Mouse (Mus musculus): ENCODE measurements around the gene Chn2. TPM values are rescaled to one million over a fixed set of nuclear protein-coding genes. Genes with fewer than 3 reads are reported as not detected.

Chn2 gene
- polyA plus RNA-seq, 1 experiment from 2014 or later, result 29.2 TPM

GRCm38 (mm10) chr6:54140488-54140887 lies 101.1 kb downstream of the Chn2 start:
- H3K4me2 ChIP-seq (ENCODE audit: low read length), result no peak overlapping the region
- peaks cover 5% of the 10 kb centered on the region; the same call in 1 of the 2 replicates for H3K4me1 ChIP-seq (ENCODE audit: control insufficient read depth, insufficient read depth, low read length)
- ATAC-seq, result no peak
- no peaks in the 10 kb centered on the region for H3K9me3 ChIP-seq (replicated peaks; ENCODE audit: control insufficient read depth, low read length, poor library complexity, severe bottlenecking)
- WGBS, result 77% methylated on average over 4 of the region's 4 CpGs
- no peak overlapping the region for H3K27ac ChIP-seq (ENCODE audit: low read length)
- H3K9ac ChIP-seq (ENCODE audit: low read depth, low read length), result no peak overlapping the region
- H3K36me3 ChIP-seq (ENCODE audit: control insufficient read depth, insufficient read depth, low read length), result no peaks in the 10 kb centered on the region
- H3K4me3 ChIP-seq (ENCODE audit: low read depth, low read length), result no peak overlapping the region
- H3K27me3 ChIP-seq (ENCODE audit: control insufficient read depth, insufficient read depth, low read depth, low read length), result no peaks in the 10 kb centered on the region

GRCm38 (mm10) chr6:54141165-54141564 lies 101.8 kb downstream of the Chn2 start:
- no peaks in the 10 kb centered on the region for H3K9me3 ChIP-seq (replicated peaks; ENCODE audit: control insufficient read depth, low read length, poor library complexity, severe bottlenecking)
- no peak overlapping the region for H3K4me3 ChIP-seq (ENCODE audit: low read depth, low read length)
- ATAC-seq, result no peak
- no peak overlapping the region for H3K4me2 ChIP-seq (ENCODE audit: low read length)
- H3K9ac ChIP-seq (ENCODE audit: low read depth, low read length), result no peak overlapping the region
- H3K27me3 ChIP-seq (ENCODE audit: control insufficient read depth, insufficient read depth, low read depth, low read length), result no peaks in the 10 kb centered on the region
- peaks cover 5% of the 10 kb centered on the region; the same call in 1 of the 2 replicates for H3K4me1 ChIP-seq (ENCODE audit: control insufficient read depth, insufficient read depth, low read length)
- H3K27ac ChIP-seq (ENCODE audit: low read length), result no peak overlapping the region
- no peaks in the 10 kb centered on the region for H3K36me3 ChIP-seq (ENCODE audit: control insufficient read depth, insufficient read depth, low read length)
- 59% methylated on average over 3 of the region's 3 CpGs for WGBS

- Histone ChIP-seq H3K9ac (ENCODE audit: low read depth, low read length) (no peak overlapping the region), H3K4me3 (ENCODE audit: low read depth, low read length) (no peak overlapping the region), H3K36me3 (ENCODE audit: control insufficient read depth, insufficient read depth, low read length) (no peaks in the 10 kb centered on the region), H3K4me2 (ENCODE audit: low read length) (no peak overlapping the region), H3K9me3 (replicated peaks; ENCODE audit: control insufficient read depth, low read length, poor library complexity, severe bottlenecking) (no peaks in the 10 kb centered on the region), H3K27me3 (ENCODE audit: control insufficient read depth, insufficient read depth, low read depth, low read length) (no peaks in the 10 kb centered on the region), H3K27ac (ENCODE audit: low read length) (no peak overlapping the region), H3K4me1 (ENCODE audit: control insufficient read depth, insufficient read depth, low read length) (peaks cover 5% of the 10 kb centered on the region; the same call in 1 of the 2 replicates)
- 79% methylated on average over 11 of the region's 11 CpGs for WGBS
- no peak for ATAC-seq
These were observed 103.7 kb downstream of the Chn2 start for GRCm38 (mm10) chr6:54142848-54143651.

DNA sequence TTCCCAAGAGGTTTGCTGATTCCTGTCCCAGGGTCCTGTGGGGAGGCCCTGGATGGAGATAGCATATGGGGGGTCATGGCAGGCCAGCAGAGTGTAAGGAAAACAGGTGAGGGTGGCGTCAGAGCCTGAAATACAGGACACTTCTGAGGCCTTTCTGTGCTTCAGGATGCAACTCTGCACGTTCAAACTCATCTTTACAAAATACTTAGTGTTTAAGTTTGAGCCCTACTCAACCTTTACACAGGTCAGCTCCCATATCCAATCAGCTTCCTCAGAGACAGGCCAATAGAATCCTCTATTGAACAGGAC lies 104.3 kb downstream of the Chn2 start:
- Histone ChIP-seq H3K27me3 (ENCODE audit: control insufficient read depth, insufficient read depth, low read depth, low read length) (no peaks in the 10 kb centered on the region), H3K36me3 (ENCODE audit: control insufficient read depth, insufficient read depth, low read length) (no peaks in the 10 kb centered on the region), H3K4me2 (ENCODE audit: low read length) (no peak overlapping the region), H3K4me1 (ENCODE audit: control insufficient read depth, insufficient read depth, low read length) (peaks cover 5% of the 10 kb centered on the region; the same call in 1 of the 2 replicates), H3K9me3 (replicated peaks; ENCODE audit: control insufficient read depth, low read length, poor library complexity, severe bottlenecking) (no peaks in the 10 kb centered on the region), H3K4me3 (ENCODE audit: low read depth, low read length) (no peak overlapping the region), H3K9ac (ENCODE audit: low read depth, low read length) (no peak overlapping the region), H3K27ac (ENCODE audit: low read length) (no peak overlapping the region)
- ATAC-seq, result no peak
- WGBS, result 79% methylated on average over 2 of the region's 2 CpGs

- H3K9ac ChIP-seq (ENCODE audit: low read depth, low read length), result no peak overlapping the region
- no peaks in the 10 kb centered on the region for H3K36me3 ChIP-seq (ENCODE audit: control insufficient read depth, insufficient read depth, low read length)
- no peak for ATAC-seq
- H3K9me3 ChIP-seq (replicated peaks; ENCODE audit: control insufficient read depth, low read length, poor library complexity, severe bottlenecking), result no peaks in the 10 kb centered on the region
- H3K27ac ChIP-seq (ENCODE audit: low read length), result no peak overlapping the region
- no peaks in the 10 kb centered on the region for H3K4me1 ChIP-seq (ENCODE audit: control insufficient read depth, insufficient read depth, low read length)
- 61% methylated on average over 6 of the region's 6 CpGs for WGBS
- no peaks in the 10 kb centered on the region for H3K27me3 ChIP-seq (ENCODE audit: control insufficient read depth, insufficient read depth, low read depth, low read length)
- H3K4me3 ChIP-seq (ENCODE audit: low read depth, low read length), result no peak overlapping the region
- H3K4me2 ChIP-seq (ENCODE audit: low read length), result no peak overlapping the region
These were observed 109.6 kb downstream of the Chn2 start for GRCm38 (mm10) chr6:54148844-54149526.

- Histone ChIP-seq H3K4me3 (ENCODE audit: low read depth, low read length) (no peak overlapping the region), H3K9ac (ENCODE audit: low read depth, low read length) (no peak overlapping the region), H3K4me1 (ENCODE audit: control insufficient read depth, insufficient read depth, low read length) (no peaks in the 10 kb centered on the region), H3K27me3 (ENCODE audit: control insufficient read depth, insufficient read depth, low read depth, low read length) (no peaks in the 10 kb centered on the region), H3K36me3 (ENCODE audit: control insufficient read depth, insufficient read depth, low read length) (no peaks in the 10 kb centered on the region), H3K27ac (ENCODE audit: low read length) (no peak overlapping the region), H3K9me3 (replicated peaks; ENCODE audit: control insufficient read depth, low read length, poor library complexity, severe bottlenecking) (no peaks in the 10 kb centered on the region), H3K4me2 (ENCODE audit: low read length) (no peak overlapping the region)
- 86% methylated on average over 5 of the region's 5 CpGs for WGBS
- no peak for ATAC-seq
These were observed 111.5 kb downstream of the Chn2 start for GRCm38 (mm10) chr6:54150821-54151220.

- WGBS, result 63% methylated on average over 7 of the region's 7 CpGs
These were observed 112.3 kb downstream of the Chn2 start for GRCm38 (mm10) chr6:54151443-54152241.

DNA sequence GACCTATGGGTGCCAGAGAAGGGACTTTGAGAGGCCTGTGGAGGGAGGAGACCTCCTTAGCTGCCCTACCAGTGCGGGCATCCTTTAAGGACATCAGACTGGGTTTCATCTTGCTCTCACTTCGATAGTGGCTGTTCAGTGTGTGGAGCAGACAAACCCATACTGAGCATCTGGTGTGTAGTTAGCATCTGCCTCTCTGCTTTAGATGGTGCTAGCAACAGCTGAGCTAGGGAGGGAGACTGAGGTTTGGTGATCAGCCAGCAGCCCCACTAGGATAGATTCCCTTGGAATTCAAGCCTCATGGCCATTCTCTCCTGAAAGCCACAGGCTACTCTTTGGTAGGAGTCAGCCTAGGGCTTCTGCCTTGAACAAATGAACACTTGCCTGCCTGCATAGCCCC lies 117.7 kb downstream of the Chn2 start:
- Histone ChIP-seq H3K27me3 (ENCODE audit: control insufficient read depth, insufficient read depth, low read depth, low read length) (no peaks in the 10 kb centered on the region), H3K4me3 (ENCODE audit: low read depth, low read length) (no peak overlapping the region), H3K4me1 (ENCODE audit: control insufficient read depth, insufficient read depth, low read length) (no peaks in the 10 kb centered on the region), H3K36me3 (ENCODE audit: control insufficient read depth, insufficient read depth, low read length) (no peaks in the 10 kb centered on the region), H3K9me3 (replicated peaks; ENCODE audit: control insufficient read depth, low read length, poor library complexity, severe bottlenecking) (no peaks in the 10 kb centered on the region), H3K27ac (ENCODE audit: low read length) (no peak overlapping the region), H3K4me2 (ENCODE audit: low read length) (no peak overlapping the region), H3K9ac (ENCODE audit: low read depth, low read length) (no peak overlapping the region)
- 89% methylated on average over 2 of the region's 2 CpGs for WGBS
- ATAC-seq, result no peak

More at GRCm38 (mm10) chr6:54151443-54152241, 112.3 kb downstream of the Chn2 start:
- ATAC-seq, result no peak
- no peak overlapping the region for H3K4me3 ChIP-seq (ENCODE audit: low read depth, low read length)
- H3K4me1 ChIP-seq (ENCODE audit: control insufficient read depth, insufficient read depth, low read length), result no peaks in the 10 kb centered on the region
- no peaks in the 10 kb centered on the region for H3K27me3 ChIP-seq (ENCODE audit: control insufficient read depth, insufficient read depth, low read depth, low read length)
- no peaks in the 10 kb centered on the region for H3K36me3 ChIP-seq (ENCODE audit: control insufficient read depth, insufficient read depth, low read length)
- H3K9me3 ChIP-seq (replicated peaks; ENCODE audit: control insufficient read depth, low read length, poor library complexity, severe bottlenecking), result no peaks in the 10 kb centered on the region
- H3K27ac ChIP-seq (ENCODE audit: low read length), result no peak overlapping the region
- H3K4me2 ChIP-seq (ENCODE audit: low read length), result no peak overlapping the region
- H3K9ac ChIP-seq (ENCODE audit: low read depth, low read length), result no peak overlapping the region

GRCm38 (mm10) chr6:54158317-54158716 lies 119.0 kb downstream of the Chn2 start:
- no peak overlapping the region for H3K27ac ChIP-seq (ENCODE audit: low read length)
- no peak overlapping the region for H3K9ac ChIP-seq (ENCODE audit: low read depth, low read length)
- 54% methylated on average over 3 of the region's 3 CpGs for WGBS
- no peak overlapping the region for H3K4me2 ChIP-seq (ENCODE audit: low read length)
- H3K4me1 ChIP-seq (ENCODE audit: control insufficient read depth, insufficient read depth, low read length), result no peaks in the 10 kb centered on the region
- H3K36me3 ChIP-seq (ENCODE audit: control insufficient read depth, insufficient read depth, low read length), result no peaks in the 10 kb centered on the region
- H3K4me3 ChIP-seq (ENCODE audit: low read depth, low read length), result no peak overlapping the region
- H3K9me3 ChIP-seq (replicated peaks; ENCODE audit: control insufficient read depth, low read length, poor library complexity, severe bottlenecking), result no peaks in the 10 kb centered on the region
- ATAC-seq, result no peak
- no peaks in the 10 kb centered on the region for H3K27me3 ChIP-seq (ENCODE audit: control insufficient read depth, insufficient read depth, low read depth, low read length)

Data from midbrain, embryonic 16.5 days (tissue).